Mouse (Mus musculus): ENCODE data around the gene Jakmip3.

Gene Jakmip3

DNA sequence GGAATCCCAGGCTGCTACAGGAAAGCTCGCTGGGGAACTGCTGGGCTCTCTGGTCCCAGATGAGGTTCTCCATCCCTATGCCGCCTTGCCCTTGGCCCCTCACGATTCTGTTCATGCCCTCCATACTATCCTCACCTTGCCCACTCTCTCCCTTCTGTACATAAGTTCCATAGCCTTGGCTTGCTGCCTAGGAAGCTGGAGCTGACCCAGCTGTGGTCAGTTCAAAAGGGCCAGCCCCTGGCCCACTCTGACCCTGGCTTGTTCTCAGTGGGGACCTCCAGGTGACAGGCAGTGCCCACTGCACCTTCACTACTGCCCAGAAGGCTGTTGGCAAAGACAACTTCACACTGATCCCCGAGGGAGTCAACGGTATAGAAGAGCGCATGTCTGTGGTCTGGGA, 155.9 kb downstream of the Jakmip3 start:
- no peak for DNase-seq (ENCODE audit: low spot score)

- DNase-seq (ENCODE audit: low spot score): no peak
These were observed 160.1 kb downstream of the Jakmip3 start for GRCm38 (mm10) chr7:139100531-139101095.

DNA sequence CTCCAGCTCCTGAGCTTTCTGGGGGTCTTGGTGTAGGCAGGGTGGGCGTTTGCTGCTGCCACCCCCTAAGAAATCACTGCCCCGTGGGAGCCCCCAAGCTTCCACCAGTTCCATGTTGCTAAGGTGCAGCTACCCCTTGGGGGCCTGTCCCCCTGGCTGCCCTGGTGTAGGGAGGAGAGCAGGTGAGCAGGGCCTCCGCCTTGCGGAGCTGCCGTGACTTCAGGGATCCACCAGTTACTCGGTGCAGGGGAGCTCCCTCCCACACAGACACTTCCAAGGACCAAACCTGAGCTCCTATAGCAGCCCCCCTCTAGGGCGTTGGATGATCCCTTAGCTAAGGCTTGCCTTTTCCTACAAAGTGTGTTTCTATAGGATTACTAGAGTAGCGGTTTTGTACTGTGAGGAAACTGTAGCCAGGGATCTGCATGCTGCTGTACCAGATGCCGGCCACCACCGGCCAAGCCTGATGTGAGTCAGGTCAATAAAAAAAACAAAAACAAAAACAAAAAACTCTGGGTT, 160.8 kb downstream of the Jakmip3 start:
- DNase-seq (ENCODE audit: low spot score): no peak

GRCm38 (mm10) chr7:139101826-139102225, 161.3 kb downstream of the Jakmip3 start:
- DNase-seq (ENCODE audit: low spot score): no peak

- no peak for DNase-seq (ENCODE audit: low spot score)
These were observed 163.4 kb downstream of the Jakmip3 start for GRCm38 (mm10) chr7:139103960-139104381.

DNA sequence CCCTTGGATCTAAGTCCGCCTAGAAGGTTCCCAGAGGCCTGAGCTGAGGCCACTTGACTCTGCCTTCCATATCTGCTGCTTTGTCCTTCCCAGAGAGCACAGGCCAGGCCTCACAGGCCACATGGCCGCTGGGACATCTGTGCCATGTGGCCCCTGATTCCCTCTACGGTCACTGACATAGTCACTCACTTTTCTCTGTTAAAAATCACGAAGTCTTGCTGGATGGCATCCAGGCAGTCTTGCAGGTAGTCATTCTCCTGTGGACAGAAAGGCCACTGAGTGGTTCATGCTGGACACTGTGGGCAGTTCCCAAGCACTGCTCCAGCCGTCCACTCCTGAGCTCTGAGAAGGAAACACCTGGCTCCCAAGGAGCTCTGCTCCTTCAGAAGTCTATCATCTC, 164.5 kb downstream of the Jakmip3 start:
- no peak for DNase-seq (ENCODE audit: low spot score)

DNA sequence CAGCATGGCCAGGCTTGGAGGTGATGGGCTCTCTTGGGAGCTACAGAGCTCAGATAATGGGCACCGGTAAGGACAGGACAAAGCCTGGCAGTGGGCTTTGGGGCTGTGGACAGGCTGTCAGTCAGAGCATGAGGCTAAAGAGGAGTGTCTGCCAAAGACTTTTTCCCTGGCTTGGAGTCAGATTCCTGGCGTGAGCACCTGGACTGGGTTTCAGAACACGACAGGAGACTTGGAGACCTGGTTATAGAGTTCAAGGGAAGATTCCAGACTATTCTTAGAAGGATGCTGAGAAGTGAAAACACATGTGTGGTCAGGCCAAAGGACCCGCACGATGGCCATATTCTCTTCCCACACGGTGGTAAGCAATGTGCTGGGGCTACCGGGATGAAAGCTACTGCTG, 165.2 kb downstream of the Jakmip3 start:
- DNase-seq (ENCODE audit: low spot score): no peak

- no peak for DNase-seq (ENCODE audit: low spot score)
These were observed 167.5 kb downstream of the Jakmip3 start for GRCm38 (mm10) chr7:139107908-139108650.

DNA sequence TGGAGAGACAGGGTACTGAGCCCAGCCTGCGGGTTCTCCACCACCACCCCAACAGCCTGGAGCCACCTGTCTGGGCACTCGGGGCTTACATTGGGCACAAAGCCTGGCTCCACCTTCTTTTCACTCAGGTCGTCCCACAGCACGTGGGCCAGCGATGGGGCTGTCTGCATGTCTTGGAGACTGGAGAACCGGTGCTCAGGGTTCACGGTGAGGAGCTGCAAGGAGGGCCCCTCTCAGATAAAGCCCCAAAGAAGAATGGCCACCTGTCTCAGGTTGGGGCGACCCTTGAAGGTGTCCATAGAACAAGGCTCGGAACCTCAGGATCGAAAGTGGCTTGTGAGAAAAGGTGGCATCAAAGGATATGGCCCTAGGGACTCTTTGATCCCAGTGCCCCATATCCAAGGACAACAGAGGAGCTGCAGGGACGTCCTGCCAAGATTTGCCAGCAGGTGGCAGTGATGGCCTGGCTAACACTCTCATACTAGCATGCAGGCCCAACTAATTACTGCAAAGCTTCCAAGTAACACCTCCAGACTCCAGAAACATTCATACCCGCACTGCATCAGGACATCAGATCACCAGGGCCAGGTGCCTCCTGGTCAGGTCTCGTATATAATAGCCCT, 178.7 kb downstream of the Jakmip3 start:
- peak; percentile 84 for DNase-seq (ENCODE audit: low spot score)

DNA sequence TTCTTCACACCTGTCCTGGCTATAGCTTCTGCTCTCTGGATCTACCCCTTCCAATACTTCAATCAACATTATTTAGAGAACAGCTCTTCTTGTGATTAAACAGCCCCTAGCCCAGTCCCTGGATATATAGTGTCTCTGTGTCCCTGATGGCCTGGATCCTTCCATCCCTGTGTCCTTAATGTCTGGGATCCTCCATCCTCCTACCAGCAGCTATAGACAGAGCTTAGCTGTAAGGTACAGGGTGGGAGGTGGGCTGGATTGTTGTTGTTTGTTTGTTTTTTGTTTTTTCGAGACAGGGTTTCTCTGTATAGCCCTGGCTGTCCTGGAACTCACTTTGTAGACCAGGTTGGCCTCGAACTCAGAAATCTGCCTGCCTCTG, 179.2 kb downstream of the Jakmip3 start:
- no peak for DNase-seq (ENCODE audit: low spot score)

DNA sequence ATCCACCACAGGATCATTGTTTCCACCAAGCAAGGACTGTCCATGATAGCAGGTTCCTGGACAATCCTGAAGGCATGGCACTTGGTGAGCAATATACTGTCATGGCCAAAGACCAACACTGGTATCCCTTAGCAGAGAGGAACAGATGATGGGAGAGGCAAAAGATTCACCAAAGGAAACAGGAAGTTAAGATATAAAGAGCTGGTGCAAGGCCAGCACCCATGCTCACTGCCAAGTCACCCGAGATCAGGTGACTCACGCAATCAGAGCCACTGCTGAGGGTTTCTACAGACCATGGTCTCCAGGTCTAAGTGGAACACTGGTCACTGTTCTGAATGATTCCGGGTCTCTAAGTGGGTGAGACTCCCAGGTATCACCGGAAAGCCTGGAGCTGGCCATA, 185.4 kb downstream of the Jakmip3 start:
- no peak for DNase-seq (ENCODE audit: low spot score)

DNA sequence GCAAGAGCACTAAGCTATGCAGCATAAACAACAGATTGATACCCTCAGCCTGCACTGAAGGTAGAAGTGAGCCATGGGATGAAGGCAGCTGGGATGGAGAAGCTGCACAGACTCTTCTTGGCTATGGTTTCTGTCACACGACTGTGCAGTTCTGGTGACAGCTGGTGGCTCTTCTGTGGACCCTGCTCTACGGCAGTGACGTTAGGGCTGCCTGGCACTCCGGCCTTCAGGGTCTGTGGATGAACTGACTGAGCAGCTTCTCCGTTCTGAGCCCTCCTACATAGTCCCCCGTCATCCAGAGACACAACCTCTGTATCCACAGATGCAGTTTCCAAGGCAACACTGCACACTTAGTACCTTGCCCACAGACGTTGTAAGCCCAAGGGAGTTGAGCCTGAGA, 186.0 kb downstream of the Jakmip3 start:
- no peak for DNase-seq (ENCODE audit: low spot score)

DNA sequence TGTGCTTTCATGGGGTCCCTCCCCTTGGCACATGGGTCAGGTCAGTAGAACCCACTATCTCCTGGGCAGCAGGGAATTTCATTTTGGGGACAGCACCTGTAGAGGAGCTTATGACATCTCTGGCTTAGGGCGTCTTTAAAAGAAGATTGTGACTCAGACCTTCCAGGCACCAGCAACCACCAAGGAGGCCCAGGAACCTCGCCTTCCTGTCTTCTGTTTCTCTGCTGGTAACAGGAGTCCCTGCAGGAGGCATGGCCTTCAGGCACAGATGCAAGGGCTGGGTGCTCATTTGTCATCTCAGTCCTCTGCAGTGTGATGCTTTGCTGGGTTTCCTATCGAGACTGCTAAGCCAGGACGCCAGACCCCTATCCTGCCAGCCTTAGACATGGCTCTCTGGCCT, 188.5 kb downstream of the Jakmip3 start:
- no peak for DNase-seq (ENCODE audit: low spot score)

- DNase-seq (ENCODE audit: low spot score): no peak
These were observed 189.8 kb downstream of the Jakmip3 start for GRCm38 (mm10) chr7:139130361-139130760.

DNA sequence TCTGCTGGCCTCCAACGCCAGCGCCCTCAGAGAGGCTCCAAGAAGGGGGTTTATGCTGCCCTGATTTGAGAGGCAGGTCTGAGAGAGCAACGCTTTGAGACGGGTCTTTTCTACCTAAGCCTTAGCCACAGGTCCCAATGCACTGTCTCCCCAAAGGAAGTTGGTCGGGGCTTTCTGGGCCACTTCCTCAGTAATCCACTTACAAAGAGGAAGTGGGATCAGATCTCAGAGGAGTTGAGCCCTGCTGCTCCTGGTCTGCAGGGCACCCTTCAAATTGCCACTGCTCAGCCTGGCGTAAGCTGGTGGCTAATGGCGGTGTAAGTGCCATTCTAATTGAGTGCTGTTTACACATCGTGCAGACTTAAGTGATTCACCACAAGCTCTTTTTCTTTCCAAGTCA, 191.0 kb downstream of the Jakmip3 start:
- no peak for DNase-seq (ENCODE audit: low spot score)

DNA sequence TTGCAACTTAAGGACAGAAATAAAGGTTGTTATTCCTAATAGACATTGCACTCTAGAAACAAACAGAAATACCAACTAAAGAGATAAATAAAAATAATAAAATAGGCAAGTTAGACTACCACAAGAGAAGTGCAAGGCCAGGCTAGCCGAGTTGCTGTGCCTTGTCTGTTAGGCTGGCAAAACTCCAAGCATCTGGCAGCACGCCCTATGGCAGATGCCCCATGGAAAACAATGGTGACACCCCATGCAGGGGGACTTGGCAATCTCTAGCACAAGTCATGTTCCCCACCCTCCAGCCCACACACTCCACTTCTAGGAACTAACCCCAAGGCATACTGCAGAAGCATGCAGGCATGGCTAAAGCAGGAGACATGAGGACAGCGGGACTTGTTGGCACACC, 192.9 kb downstream of the Jakmip3 start:
- DNase-seq (ENCODE audit: low spot score): no peak

All from layer of hippocampus, adult 9-10 months (tissue).